Mouse (Mus musculus): ENCODE data around the gene Gm5415. TPM values are rescaled to one million over a fixed set of nuclear protein-coding genes. Genes with fewer than 3 reads are reported as not detected.
A peak's percentile ranks its signal among the peaks of the same experiment; 100 is the strongest.
"Not testable (repeated sequence)": the region's sequence is repeated elsewhere in the genome, so short reads cannot be mapped to it uniquely, and the experiment has no call there.

Gene Gm5415
- polyA plus RNA-seq (2015; fragmentation: Nextera tagmentation; extraction: Ambion mirVana): 0.58 and 0.59 TPM in 2 replicates

DNA sequence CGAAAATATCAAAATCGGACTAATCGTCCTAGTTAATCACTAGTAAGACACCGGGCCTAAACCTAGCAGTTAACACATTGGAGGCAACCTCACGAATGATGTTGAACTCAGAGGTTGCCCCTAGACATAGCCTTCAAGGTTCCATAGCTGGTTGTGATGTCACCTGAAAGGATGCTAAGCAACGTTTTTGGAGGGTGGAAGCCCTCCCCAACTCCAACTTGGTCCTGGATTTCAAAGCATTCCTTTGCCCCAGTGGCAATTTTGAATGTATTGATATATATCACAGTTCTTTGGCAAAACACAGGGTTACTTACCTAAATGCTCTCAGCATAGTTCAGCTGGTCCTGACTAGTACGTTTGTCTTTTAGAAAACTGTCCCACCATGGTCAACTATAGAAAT is at the start of gene Gm5415:
Gene Gm5415, minus strand, starts transcription at position 101 of the 400 bp plus-strand sequence.
- H3K4me2 ChIP-seq; H3K27ac ChIP-seq; H3K9me3 ChIP-seq (replicated peaks); H3K36me3 ChIP-seq (ENCODE audit: poor library complexity, severe bottlenecking); H3K9ac ChIP-seq; ATAC-seq; H3K4me3 ChIP-seq; H3K27me3 ChIP-seq; H3K4me1 ChIP-seq: not testable (repeated sequence)
- 71% methylated on average over 2 of the region's 7 CpGs for WGBS

DNA sequence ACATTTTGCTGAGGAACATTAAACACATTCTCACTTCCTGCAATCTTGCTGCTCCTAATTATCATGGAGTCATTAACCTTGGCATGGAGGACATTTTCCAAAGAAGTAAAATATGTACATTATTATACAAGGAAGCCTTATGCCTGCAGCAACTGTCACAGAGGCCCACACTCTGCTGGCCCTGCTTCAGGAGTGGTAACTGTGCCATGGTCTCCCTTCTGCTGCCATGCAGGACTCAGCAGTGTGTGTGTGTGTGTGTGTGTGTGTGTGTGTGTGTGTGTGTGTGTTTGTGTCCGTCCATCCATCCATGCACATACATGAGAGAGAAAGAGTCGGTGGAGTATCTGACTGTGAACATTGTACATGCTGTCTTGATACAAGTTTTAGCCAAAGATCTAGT is 21.8 kb upstream of the Gm5415 start:
- no peak overlapping the region for H3K27ac ChIP-seq
- no peak overlapping the region for H3K9ac ChIP-seq
- no peaks in the 10 kb centered on the region for H3K36me3 ChIP-seq (ENCODE audit: poor library complexity, severe bottlenecking)
- no peak overlapping the region for H3K4me2 ChIP-seq
- no peaks in the 10 kb centered on the region for H3K27me3 ChIP-seq
- ATAC-seq: peak; percentile 76; the same call in 1 of the 2 replicates
- no peaks in the 10 kb centered on the region for H3K9me3 ChIP-seq (replicated peaks)
- no peak overlapping the region for H3K4me3 ChIP-seq
- 80% methylated on average over 2 of the region's 2 CpGs for WGBS
- no peaks in the 10 kb centered on the region for H3K4me1 ChIP-seq

DNA sequence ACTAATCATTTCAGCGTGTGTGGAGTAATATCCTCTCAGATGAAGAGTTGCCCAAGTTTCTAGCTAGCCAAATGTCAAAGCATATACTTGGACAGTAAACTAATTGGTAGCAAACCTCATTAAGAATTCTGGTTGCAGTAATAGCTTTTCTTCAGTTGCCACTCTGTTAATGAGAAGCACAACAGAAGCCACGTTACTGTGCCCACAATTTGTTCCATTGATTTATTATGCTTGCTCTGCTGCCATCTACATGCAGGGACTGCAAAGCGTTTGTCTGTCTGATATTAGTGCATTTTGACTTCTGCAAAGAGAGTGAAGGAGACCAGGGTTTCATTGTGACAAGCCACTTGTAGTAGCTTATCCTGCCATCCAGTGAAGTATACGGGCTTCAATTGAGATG is 6.8 kb upstream of the Gm5415 start:
- H3K9me3 ChIP-seq (replicated peaks): no peaks in the 10 kb centered on the region
- no peaks in the 10 kb centered on the region for H3K36me3 ChIP-seq (ENCODE audit: poor library complexity, severe bottlenecking)
- H3K4me3 ChIP-seq: no peak overlapping the region
- no peak overlapping the region for H3K4me2 ChIP-seq
- H3K4me1 ChIP-seq: 0 out of 2 replicates have a peak, but pooled peaks cover 4% of the 10 kb centered on the region
- peak; percentile 93 for ATAC-seq
- 37% methylated on average over 4 of the region's 4 CpGs for WGBS
- H3K9ac ChIP-seq: no peak overlapping the region
- no peaks in the 10 kb centered on the region for H3K27me3 ChIP-seq
- H3K27ac ChIP-seq: no peak overlapping the region

DNA sequence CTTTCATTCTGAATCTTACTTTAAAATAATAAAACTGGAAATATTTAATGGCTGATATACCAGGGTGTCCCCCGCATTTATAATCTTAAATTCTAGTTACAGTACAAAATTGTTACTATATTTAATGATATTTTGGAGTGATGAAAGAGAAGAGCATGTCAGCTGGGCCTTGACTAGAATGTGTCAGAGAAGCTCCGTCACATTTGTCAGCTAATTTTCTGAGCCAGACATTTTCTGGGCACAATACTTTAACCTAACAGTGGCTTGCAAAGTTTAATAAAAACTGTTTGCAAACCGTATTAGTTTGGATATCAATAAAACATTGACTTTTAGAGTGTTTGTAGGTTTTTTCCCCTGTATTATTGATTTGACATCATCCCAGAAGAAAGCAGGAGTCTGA is 6.4 kb upstream of the Gm5415 start:
- Histone ChIP-seq H3K36me3 (ENCODE audit: poor library complexity, severe bottlenecking) (no peaks in the 10 kb centered on the region), H3K9ac (no peak overlapping the region), H3K4me3 (no peak overlapping the region), H3K27ac (no peak overlapping the region), H3K4me1 (0 out of 2 replicates have a peak, but pooled peaks cover 4% of the 10 kb centered on the region), H3K9me3 (replicated peaks) (no peaks in the 10 kb centered on the region), H3K4me2 (no peak overlapping the region), H3K27me3 (no peaks in the 10 kb centered on the region)
- ATAC-seq: peak; percentile 37; the same call in 1 of the 2 replicates
- WGBS: 87% methylated on average over 3 of the region's 3 CpGs

DNA sequence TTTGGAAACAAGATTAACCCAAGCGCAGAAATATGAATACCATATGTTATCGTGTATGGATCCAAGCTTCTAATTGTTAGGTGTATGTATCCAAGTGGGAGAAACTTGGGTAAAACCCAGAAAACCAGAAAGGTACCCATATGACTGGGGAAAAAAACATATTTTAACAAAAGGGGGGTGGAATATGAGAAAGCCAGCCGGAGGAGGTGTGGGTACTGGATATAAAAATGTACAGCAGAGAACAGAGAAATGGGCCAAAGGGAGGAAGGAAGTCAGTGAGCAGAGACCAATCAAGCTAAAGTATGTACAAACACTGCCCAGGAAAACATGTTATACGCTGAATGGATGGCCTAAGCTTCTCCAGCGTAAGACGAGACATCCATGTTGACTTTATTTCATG is 43.7 kb downstream of the Gm5415 start:
- ATAC-seq: no peak
- no peaks in the 10 kb centered on the region for H3K4me1 ChIP-seq
- H3K4me2 ChIP-seq: no peak overlapping the region
- no peak overlapping the region for H3K27ac ChIP-seq
- no peak overlapping the region for H3K9ac ChIP-seq
- H3K4me3 ChIP-seq: no peak overlapping the region
- no peaks in the 10 kb centered on the region for H3K9me3 ChIP-seq (replicated peaks)
- WGBS: 94% methylated on average over 6 of the region's 6 CpGs
- H3K36me3 ChIP-seq (ENCODE audit: poor library complexity, severe bottlenecking): no peaks in the 10 kb centered on the region
- H3K27me3 ChIP-seq: no peaks in the 10 kb centered on the region
